Mouse (Mus musculus) megakaryocyte, embryonic 14.5 days (primary cell): ENCODE data around the gene Ccdc8.

Experiments
- FLI1 ChIP-seq: IDR thresholded peaks from 2 replicates; pipeline ENCODE4 v1.6.1; 2012; ENCODE audit warnings: low read length, inconsistent platforms, mixed read lengths
- GATA1 ChIP-seq: IDR thresholded peaks from 3 replicates; pipeline ENCODE4 v1.6.1; 2012; ENCODE audit warnings: mixed read lengths, low read length, inconsistent platforms, borderline replicate concordance

DNA sequence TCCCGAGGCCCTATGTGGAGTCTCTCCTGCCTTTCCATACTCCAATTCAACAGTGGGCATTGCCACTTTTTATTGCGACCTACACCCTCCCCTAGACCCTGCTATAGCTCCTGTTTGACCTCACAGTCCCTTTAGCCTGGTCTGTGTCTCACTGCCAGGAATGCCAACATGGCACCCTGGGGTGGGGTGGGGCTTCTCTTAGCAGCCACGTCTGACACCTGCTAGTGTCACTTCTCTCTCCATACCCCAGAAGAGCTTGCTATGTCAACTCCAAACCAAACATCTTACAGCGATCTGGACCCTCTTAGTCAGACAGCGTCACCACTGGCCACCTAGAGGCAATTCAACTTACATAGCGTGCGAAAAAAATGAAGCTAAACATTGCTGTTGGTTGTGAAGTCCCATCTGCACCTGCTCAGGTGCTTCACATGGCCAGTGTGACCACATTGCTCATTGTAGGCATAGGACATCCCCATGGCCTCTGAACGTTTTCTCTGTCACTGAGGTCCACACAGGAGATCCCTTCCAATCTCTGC lies 43.5 kb upstream of the Ccdc8 start:
- TF ChIP-seq GATA1, result no peak
- TF ChIP-seq FLI1, result no peak
